Mouse (Mus musculus): ENCODE measurements around the gene Carhsp1. TPM values are rescaled to one million over a fixed set of nuclear protein-coding genes. Genes with fewer than 3 reads are reported as not detected.

Carhsp1 gene
- total RNA-seq, 2 experiments from 2014 or later = 23.8 to 28.8 TPM

Other genes with a start within 250 kb of the Carhsp1 start
- gene Tmem114, start 247.0 kb downstream of the Carhsp1 start, total RNA-seq (2014; fragmentation: Nextera tagmentation) = not detected in 2 replicates
- not detected in 2 replicates for gene Tmem114, start 247.0 kb downstream of the Carhsp1 start, total RNA-seq (2017)
- 27.1 and 47.9 TPM in 2 replicates for gene Mettl22, start 201.4 kb downstream of the Carhsp1 start, total RNA-seq (2014; fragmentation: Nextera tagmentation)
- gene Mettl22, start 201.4 kb downstream of the Carhsp1 start, total RNA-seq (2017) = 17.1 and 31.8 TPM in 2 replicates
- gene Abat, start 158.7 kb downstream of the Carhsp1 start, total RNA-seq (2014; fragmentation: Nextera tagmentation) = not detected in 2 replicates
- 0.65 and 1.2 TPM in 2 replicates for gene Abat, start 158.7 kb downstream of the Carhsp1 start, total RNA-seq (2017)
- gene Pmm2, start 34.5 kb downstream of the Carhsp1 start, total RNA-seq (2014; fragmentation: Nextera tagmentation) = 54.8 and 74.7 TPM in 2 replicates
- gene Pmm2, start 34.5 kb downstream of the Carhsp1 start, total RNA-seq (2017) = 51.1 and 56.8 TPM in 2 replicates
- gene Tmem186, start 34.4 kb downstream of the Carhsp1 start, total RNA-seq (2014; fragmentation: Nextera tagmentation) = 17.2 and 18.1 TPM in 2 replicates
- 12.5 and 22.9 TPM in 2 replicates for gene Tmem186, start 34.4 kb downstream of the Carhsp1 start, total RNA-seq (2017)
- not detected in 2 replicates for gene Gm5767, start 8.6 kb upstream of the Carhsp1 start, total RNA-seq (2014; fragmentation: Nextera tagmentation)
- not detected in 2 replicates for gene Gm5767, start 8.6 kb upstream of the Carhsp1 start, total RNA-seq (2017)
- gene Usp7, start 120.2 kb upstream of the Carhsp1 start, total RNA-seq (2014; fragmentation: Nextera tagmentation) = 196 and 235 TPM in 2 replicates
- gene Usp7, start 120.2 kb upstream of the Carhsp1 start, total RNA-seq (2017) = 202 and 222 TPM in 2 replicates
- 45.2 and 52.0 TPM in 2 replicates for gene 1810013L24Rik, start 157.9 kb upstream of the Carhsp1 start, total RNA-seq (2014; fragmentation: Nextera tagmentation)
- gene 1810013L24Rik, start 157.9 kb upstream of the Carhsp1 start, total RNA-seq (2017) = 45.7 and 54.5 TPM in 2 replicates